Mouse (Mus musculus) forebrain, postnatal 0 days (tissue): Measurements from ENCODE around the gene Atp2a2. TPM values are rescaled to one million over a fixed set of nuclear protein-coding genes. Genes with fewer than 3 reads are reported as not detected.

Source experiments
- ATAC-seq: fragments of 200-750 bp; cut with Nextera tagmentation; 2 replicates; pipeline ENCODE4 v1.8.0; 2017; ENCODE audit warnings: mild to moderate bottlenecking, moderate library complexity
- DNase-seq: peaks from one replicate; pipeline ENCODE4 v3.0.0-alpha.2; 2015
- H3K27ac ChIP-seq: fragments of 300-500 bp; sonication (generic); 2 replicates; pipeline ENCODE4 v1.5.1; 2014; ENCODE audit warnings: low read depth, mild to moderate bottlenecking, antibody characterized with exemption, low read length, moderate library complexity, mixed read lengths
- H3K27me3 ChIP-seq: fragments of 300-500 bp; sonication (generic); 2 replicates; pipeline ENCODE4 v1.6.1; 2014; ENCODE audit warnings: mild to moderate bottlenecking, low read length, mixed read lengths; ENCODE audit not compliant: insufficient read depth
- H3K36me3 ChIP-seq: fragments of 300-500 bp; sonication (generic); 2 replicates; pipeline ENCODE4 v1.6.1; 2014; ENCODE audit warnings: mild to moderate bottlenecking, moderate library complexity; ENCODE audit not compliant: insufficient read depth
- H3K4me1 ChIP-seq: fragments of 300-500 bp; sonication (generic); 2 replicates; pipeline ENCODE4 v1.6.1; 2014; ENCODE audit warnings: antibody characterized with exemption; ENCODE audit not compliant: insufficient read depth
- H3K4me2 ChIP-seq: fragments of 300-500 bp; sonication (generic); 2 replicates; pipeline ENCODE4 v1.6.1; 2014; ENCODE audit warnings: low read depth, mild to moderate bottlenecking, moderate library complexity
- H3K4me3 ChIP-seq: fragments of 300-500 bp; sonication (generic); 2 replicates; pipeline ENCODE4 v1.5.1; 2014; ENCODE audit warnings: low read depth, low read length, mixed read lengths
- H3K9ac ChIP-seq: fragments of 300-500 bp; sonication (generic); 2 replicates; pipeline ENCODE4 v1.6.1; 2014; ENCODE audit warnings: mild to moderate bottlenecking
- H3K9me3 ChIP-seq: fragments of 300-500 bp; sonication (generic); 2 replicates; pipeline ENCODE4 v1.6.1; 2016; ENCODE audit warnings: low read length
- CTCF ChIP-seq: sonication (generic); IDR thresholded peaks from 2 replicates; pipeline ENCODE4 v1.5.1; 2016; ENCODE audit warnings: antibody characterized with exemption, control low read depth, low read depth
- WGBS: fragments of 180-500 bp; shearing (Covaris S2); extraction: QIAGEN DNeasy Blood & Tissue Kit; methylation state at CpG from one replicate; pipeline ENCODE4 v1.1.7; 2014; 5-methylcytosine and 5-hydroxymethylcytosine counted together
- polyA plus RNA-seq: library from polyadenylated mRNA; unstranded; fragments of >200 nt; fragmentation: Nextera tagmentation; extraction: Ambion mirVana; gene quantifications from 2 replicates; pipeline ENCODE4 v1.2.1, GENCODE M21; 2015
- total RNA-seq: library from RNA; depleted of rRNA; stranded (reverse); fragments of >200 nt; gene quantifications from 2 replicates; pipeline ENCODE4 v1.2.3, GENCODE M21; 2014

The Atp2a2 gene
- total and polyA plus RNA-seq, 2 experiments from 2014 or later, result 37.2 to 178 TPM

DNA sequence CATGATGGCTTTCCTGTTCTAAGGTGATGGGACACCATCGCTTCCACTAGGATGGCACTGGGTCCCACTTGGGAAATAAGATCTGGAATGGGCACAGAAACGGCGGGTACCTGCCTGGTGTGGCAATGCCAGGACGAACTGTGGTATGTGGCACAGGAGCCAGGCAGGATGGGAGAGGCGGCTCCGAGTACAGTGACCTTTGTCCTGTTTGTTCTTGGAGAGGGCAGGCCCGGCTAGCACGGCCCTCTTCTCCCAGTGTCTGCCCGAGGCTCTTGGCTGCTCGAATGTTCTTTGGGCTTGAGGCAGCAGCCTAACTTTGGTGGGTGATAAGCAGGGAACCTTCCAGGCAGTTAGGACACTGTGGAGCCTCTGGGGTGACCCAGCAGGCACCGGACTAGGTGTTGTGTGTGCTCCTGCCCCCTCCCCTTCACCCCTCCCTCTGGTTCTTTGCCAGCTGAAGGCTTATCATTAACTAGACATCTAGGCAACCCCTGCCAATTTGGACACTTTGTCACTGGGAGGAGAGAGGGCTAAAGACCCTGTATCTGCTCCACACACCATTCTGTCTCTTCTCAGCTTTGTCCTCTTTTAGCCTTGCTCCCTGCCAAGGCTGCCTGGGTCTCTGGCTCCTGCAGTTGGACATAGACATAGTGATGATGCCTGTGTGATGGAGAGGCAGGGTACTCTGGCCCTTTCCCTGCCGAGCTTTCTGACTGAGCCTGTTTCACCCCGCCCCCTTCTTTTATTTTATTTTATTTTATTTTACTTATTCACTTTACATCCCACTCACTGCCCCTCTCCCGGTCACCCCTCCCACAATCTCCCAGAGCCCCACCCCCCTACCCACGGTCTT, 25.1 kb upstream of the Atp2a2 start:
- Histone ChIP-seq H3K4me2 (no peak overlapping the region), H3K27ac (no peak overlapping the region), H3K4me3 (no peak overlapping the region), H3K9me3 (no peaks in the 10 kb centered on the region), H3K9ac (no peak overlapping the region), H3K36me3 (no peaks in the 10 kb centered on the region), H3K27me3 (no peaks in the 10 kb centered on the region), H3K4me1 (no peaks in the 10 kb centered on the region)
- no peak for TF ChIP-seq CTCF
- ATAC-seq, result no peak
- 72% methylated on average over 15 of the region's 15 CpGs for WGBS
- DNase-seq, result no peak

DNA sequence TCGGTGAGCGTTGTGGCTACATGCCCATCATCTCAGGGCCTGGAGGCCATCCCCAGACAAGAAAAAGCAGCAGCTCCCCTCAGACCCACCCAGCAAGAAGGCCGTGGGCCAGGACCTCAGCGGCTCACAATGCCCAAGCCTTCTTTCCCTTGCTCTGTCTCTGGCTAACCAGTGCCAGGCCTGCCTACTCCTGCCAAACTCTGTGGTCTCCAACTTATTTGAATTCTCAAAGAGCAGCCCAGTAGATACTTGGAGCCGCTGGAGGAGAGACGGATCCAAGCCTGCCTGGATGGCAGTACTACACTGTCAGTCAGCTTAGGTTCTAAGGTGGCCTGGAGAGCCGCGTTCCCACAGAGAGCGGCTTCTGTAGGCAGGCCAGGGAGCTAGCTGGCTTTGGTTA, 24.4 kb upstream of the Atp2a2 start:
- Histone ChIP-seq H3K27me3 (no peaks in the 10 kb centered on the region), H3K36me3 (no peaks in the 10 kb centered on the region), H3K4me3 (no peak overlapping the region), H3K4me2 (no peak overlapping the region), H3K9me3 (no peaks in the 10 kb centered on the region), H3K9ac (no peak overlapping the region), H3K27ac (no peak overlapping the region), H3K4me1 (no peaks in the 10 kb centered on the region)
- no peak for TF ChIP-seq CTCF
- WGBS, result 67% methylated on average over 9 of the region's 9 CpGs
- ATAC-seq (peak; percentile 80), DNase-seq (peak; percentile 62)

DNA sequence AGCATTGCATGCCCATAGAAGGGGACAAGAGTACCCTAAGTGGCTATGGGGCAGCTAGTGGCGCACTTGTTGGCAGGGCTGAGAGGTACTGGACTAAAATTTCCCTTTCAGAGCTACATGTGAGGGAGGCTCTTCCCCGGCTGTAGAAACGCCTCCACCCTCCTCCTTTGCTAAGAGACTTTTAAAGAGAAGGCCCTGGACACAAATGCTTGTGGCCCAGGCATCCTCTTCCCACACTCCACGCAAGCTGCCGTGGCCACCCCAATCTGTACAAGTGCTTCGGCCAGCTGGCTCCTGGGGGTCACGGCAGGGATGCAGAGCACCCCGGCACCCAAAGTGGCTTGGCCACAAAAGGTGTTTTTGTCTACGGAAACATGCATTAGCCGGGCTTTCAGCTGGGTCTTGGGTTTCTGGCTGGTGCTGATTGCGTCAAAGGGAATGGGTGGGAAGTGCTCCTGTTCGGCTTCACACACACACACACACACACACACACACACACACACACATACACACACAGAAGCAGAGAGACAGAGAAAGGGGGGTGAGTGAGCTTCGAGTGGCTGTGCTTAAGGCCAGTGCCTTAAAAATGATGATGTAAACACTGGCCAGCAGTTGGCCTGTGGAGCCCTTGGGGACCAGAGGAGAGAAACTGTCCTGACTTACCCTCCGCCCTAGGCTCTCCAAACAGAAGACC, 23.4 kb upstream of the Atp2a2 start:
- Histone ChIP-seq H3K4me3 (no peak overlapping the region), H3K4me1 (no peaks in the 10 kb centered on the region), H3K36me3 (no peaks in the 10 kb centered on the region), H3K9me3 (no peaks in the 10 kb centered on the region), H3K27me3 (no peaks in the 10 kb centered on the region), H3K9ac (no peak overlapping the region), H3K27ac (no peak overlapping the region), H3K4me2 (no peak overlapping the region)
- 76% methylated on average over 14 of the region's 14 CpGs for WGBS
- DNase-seq, result no peak
- no peak for ATAC-seq
- TF ChIP-seq CTCF, result no peak

DNA sequence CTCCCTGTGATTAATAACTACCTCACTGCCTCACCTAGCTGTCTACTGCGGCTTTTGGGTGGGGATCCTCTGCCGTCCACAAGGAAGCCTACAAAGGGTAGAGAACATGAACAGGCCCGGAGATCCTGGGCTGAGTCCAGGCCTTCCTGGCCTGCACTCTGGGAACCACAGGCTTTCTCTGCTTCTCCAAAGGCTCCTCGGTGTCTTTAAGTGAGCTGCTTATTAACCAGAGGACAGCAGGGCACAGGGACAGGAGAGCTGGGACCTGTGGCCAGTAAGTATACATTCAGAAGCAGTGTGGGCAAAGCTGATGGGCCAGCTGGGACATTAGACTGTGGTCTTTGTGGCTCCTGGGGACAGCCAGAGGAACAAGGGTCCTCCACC, 22.8 kb upstream of the Atp2a2 start:
- Histone ChIP-seq H3K4me2 (no peak overlapping the region), H3K27ac (no peak overlapping the region)
- 87% methylated on average over 4 of the region's 4 CpGs for WGBS

DNA sequence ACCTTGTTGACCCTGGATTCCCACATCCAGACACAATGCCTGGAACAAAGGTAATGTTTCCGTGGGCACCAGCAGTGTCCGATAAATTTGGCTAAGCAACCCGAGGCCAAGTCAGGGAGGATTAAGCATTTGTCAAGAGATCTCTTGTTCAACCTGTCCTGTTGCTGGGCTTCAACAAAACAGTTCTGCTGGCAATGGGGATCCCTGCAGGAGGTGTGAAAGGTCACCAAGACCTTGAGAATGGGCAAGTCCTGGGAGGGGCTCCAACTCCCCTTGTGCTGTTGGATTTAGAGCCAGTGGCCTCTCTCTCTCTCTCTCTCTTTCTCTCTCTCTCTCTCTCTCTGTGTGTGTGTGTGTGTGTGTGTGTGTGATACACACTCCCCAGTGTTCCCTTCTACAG, 22.2 kb upstream of the Atp2a2 start:
- TF ChIP-seq CTCF, result no peak
- H3K9ac ChIP-seq, result no peak overlapping the region
- no peak for ATAC-seq
- no peaks in the 10 kb centered on the region for H3K4me1 ChIP-seq
- no peaks in the 10 kb centered on the region for H3K9me3 ChIP-seq
- WGBS, result 49% methylated on average over 3 of the region's 3 CpGs
- H3K4me3 ChIP-seq, result no peak overlapping the region
- H3K27ac ChIP-seq, result no peak overlapping the region
- DNase-seq, result no peak
- no peaks in the 10 kb centered on the region for H3K27me3 ChIP-seq
- no peaks in the 10 kb centered on the region for H3K36me3 ChIP-seq
- H3K4me2 ChIP-seq, result no peak overlapping the region

More for the DNA sequence above, 22.8 kb upstream of the Atp2a2 start:
- ATAC-seq (no peak), DNase-seq (no peak)
- Histone ChIP-seq H3K9ac (no peak overlapping the region), H3K4me1 (no peaks in the 10 kb centered on the region), H3K9me3 (no peaks in the 10 kb centered on the region), H3K36me3 (no peaks in the 10 kb centered on the region), H3K4me3 (no peak overlapping the region), H3K27me3 (no peaks in the 10 kb centered on the region)
- no peak for TF ChIP-seq CTCF

DNA sequence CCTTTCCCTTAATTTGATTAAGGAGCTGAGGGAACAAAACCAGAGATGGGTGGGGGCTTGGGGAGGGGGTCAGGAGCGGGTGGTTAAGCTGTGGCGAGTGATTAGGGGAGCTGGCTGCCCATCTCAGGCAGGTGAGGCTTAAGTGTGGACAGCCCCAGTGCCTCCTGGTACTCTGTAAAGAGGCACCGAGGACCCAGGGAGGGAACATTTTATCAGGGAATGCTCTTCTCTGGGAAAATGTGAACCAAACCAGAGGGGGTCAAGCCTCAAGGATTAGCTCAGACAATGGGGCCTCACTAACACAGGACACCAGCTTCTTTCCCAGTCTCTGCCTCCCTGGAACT, 19.1 kb upstream of the Atp2a2 start:
- Histone ChIP-seq H3K36me3 (no peaks in the 10 kb centered on the region), H3K4me3 (no peak overlapping the region), H3K9ac (no peak overlapping the region), H3K4me2 (no peak overlapping the region), H3K4me1 (no peaks in the 10 kb centered on the region), H3K9me3 (no peaks in the 10 kb centered on the region), H3K27me3 (no peaks in the 10 kb centered on the region), H3K27ac (no peak overlapping the region)
- no peak for DNase-seq
- no peak for ATAC-seq
- no peak for TF ChIP-seq CTCF
- 47% methylated on average over 3 of the region's 3 CpGs for WGBS
